Mouse (Mus musculus) brain, embryonic 18.5 days (tissue): ENCODE results near the gene Nrxn1.

Experiments used
- DNase-seq: peaks from one replicate; pipeline ENCODE4 v3.0.0-alpha.2; 2012; ENCODE audit warnings: low read depth, low spot score

The Nrxn1 gene

DNA sequence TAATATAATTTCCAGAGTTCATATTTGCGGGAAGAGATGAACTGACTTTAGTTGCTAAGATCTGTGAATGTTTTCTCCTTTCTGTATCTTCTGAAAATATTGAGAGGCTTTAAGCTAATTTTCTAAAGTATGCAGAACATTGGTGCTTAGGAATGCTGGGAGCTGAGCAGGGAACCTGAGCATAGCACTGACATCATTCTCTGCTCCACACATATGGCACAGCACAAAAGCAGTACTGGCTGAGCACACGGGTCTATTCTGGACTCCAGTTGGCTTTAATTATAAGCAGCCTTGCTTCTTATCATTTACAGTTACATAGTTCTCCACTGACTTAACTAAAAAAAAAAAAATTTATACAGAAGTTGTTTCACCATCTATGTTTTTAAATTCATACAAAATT, 641.5 kb downstream of the Nrxn1 start:
- DNase-seq, result no peak

DNA sequence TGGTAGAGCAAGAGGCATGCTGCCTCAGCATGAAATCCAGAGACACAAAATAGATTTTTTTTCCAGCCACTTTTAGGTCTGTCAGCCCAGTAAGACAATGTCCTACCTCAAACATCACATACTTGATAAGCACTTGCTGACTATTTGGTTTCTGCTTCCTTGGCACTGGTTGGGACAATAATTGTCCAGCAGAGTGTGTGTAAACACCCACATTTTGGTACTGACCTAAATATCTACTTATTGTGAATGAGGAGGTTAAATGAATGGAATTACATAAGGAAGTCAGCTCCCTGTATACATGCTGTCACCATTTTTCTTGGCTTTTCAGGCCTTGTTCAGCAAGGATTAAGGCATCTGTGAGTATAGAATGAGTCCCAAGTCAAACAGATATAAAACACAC, 649.8 kb downstream of the Nrxn1 start:
- DNase-seq, result no peak

DNA sequence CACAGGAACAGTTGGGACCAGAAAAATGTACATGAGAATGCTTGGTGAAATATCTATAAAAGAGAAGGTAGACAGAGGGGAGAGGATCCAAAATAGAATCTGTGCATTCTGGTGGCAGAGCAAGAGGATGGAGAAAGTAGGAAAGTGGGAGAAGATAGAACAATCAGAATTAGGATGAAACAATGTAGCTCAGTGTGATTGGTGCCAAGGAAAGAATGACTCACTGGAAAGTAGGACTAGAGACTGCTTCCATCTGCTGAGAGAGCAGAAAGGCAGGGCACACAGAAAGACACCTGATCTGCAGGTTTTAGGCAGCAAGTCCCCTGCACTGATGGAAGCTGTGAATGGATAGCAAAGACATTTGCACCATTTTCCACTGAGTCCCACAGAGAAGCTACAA, 657.0 kb downstream of the Nrxn1 start:
- no peak for DNase-seq

DNA sequence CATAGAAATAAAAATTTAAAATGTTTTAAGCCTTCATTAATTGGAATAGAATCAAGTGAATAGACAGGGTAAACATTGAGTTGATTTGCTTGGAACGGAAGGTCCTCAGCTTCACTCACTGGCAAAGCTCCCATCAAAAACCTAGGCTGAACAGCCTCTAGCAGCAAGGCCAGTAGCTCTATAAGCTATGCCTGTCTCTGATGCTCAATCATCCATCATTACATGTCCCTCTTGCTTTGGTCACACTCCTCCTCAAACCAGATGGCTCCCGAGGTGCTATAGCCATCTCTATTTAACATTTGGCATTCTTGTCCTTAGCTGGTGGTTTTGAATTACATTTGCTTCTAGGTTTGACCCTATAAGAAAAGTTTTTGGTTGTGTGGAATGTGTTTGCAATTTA, 657.5 kb downstream of the Nrxn1 start:
- no peak for DNase-seq

DNA sequence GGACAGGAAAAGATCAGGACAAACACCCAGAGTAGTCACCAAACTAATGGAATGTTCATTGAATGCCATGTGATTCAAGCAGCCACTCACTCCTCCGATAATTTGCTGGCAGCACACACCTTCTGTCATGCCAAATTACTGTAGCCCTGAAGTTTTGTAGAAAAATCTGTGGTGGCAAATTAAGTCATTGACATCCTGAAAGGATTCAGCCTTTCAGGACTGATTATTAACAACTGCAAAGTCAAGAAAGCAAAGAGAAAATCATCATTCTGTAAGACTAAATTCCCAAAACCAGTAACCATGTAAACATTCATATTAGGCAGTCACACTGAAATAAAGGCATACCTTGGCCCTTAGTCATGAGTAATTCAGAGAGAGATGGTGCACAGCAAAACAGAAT, 662.7 kb downstream of the Nrxn1 start:
- DNase-seq, result no peak

DNA sequence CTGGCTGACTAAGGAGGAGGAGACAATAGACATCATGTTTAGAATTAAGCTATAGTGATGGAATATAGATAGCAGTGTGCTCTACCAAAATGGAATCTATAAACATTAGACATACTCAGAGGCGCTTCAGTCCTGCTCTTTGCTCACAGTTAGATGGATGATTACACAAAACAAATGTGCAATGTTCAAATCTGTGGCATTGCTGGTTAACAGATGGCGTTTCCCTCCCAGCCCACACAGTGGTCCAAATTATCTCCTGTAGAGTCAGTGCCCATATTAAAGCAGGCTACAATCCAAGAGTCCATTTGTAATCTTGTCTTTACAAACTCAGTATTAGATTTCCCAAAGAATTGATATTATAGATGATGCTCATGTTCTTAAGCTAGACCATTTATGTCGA, 666.9 kb downstream of the Nrxn1 start:
- DNase-seq, result no peak

DNA sequence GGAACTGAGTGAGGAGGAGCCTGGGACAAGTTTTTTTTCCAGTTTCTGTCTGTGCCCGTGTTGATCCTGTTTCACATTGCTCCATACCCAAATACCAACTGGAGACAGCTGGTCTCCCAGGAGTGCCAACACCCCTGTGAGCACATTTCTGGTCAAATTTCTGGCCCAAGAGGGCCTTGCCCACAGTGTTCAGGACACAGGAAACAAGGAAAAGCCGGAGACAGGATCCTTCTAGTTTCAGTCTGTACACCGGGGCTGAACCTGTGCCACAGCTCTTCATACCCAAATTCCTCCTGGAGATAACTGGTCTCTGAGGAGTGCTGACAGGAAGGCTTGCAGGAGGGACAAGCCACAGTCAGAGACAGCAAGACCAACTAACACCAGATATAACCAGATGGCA, 670.3 kb downstream of the Nrxn1 start:
- no peak for DNase-seq

DNA sequence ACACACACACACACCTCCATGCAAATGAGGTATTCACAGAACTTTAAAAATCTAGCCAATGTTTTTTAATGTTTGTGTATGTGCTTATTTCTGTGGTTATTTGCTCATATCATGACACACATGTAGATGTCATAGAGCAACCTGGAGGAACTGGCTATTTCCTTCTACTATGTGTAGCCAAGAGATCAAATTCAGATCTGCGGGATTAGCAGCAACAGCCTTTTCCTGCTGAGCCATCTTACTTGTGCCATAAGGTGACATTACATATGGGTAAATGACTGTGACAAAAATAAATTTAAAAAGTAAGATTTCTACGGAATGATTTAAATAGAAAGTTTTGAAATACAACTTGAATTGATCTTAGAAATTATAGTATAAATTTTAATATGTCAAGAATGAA, 672.1 kb downstream of the Nrxn1 start:
- DNase-seq, result no peak

DNA sequence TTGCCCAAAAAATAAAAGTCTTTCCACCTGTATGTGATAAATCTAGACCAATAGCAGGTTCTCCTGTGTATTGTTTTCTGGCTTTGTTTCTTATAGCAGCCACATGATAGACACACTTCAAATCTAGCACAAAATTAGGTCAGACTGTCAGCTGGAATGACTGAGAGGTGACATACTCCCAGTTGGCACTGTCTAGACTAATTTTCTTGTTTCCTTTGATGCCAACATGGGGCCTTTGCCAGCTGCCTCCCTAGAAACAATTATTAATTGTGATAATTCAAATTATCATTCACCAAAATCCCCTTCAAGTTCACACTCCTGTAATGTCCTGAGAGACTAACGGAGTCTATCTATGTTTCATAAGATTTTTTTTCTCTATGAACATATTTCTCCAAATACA, 673.3 kb downstream of the Nrxn1 start:
- DNase-seq, result no peak

DNA sequence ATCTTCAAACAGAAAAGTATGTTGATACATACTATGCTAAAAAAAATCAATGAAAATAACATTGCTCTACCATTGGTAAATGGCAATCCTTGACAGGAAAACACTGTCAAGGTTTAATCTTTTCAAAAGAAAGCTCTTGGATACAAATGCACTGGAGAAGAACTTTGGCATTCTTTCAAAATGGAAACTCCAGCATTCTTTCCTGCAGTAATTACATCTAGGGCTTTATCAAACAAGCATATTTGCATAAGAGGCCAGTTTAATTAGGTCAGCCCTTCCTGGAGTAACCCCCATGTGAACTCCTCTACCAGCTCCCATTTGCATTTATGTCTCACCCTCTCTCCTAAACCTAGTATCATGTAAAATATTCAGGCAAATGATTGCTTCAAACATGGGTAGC, 696.5 kb downstream of the Nrxn1 start:
- no peak for DNase-seq

DNA sequence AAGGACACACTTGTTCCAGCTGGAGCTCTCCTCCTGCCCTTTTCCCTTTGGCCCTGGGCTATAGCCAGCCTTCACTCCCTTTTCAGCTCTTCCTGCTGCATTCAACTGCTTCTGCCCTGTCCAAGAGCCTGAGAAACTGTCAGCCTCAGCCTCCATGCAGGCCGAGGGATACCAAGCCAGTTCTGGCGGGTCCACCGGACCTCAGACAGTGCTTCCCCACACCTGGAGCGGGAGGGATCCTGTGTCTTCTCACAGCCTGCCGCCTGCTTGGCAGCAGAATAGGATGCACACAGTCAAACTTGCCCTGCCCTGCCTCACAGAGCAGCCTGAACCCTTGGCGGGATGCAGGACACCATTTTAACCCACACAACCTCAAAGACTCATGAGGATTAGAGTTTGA, 698.3 kb downstream of the Nrxn1 start:
- DNase-seq, result no peak

DNA sequence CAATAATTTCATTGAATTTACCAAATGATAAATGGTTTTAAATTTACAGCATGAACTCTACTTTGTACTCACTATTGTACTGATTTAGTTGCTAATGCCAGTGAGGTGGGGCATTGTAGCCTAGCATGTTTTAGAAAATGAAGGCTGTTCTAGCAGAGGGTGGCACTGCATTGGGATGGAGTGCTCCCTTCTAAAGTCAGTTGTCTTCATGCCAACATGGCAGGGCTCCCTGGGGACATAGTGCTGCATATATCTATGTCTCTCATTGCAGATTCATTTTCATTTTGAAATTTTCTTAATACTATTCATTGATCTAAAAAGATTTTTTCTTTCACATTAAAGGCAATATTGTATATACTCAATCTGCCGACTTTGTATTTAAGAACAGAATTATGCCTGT, 700.1 kb downstream of the Nrxn1 start:
- no peak for DNase-seq

DNA sequence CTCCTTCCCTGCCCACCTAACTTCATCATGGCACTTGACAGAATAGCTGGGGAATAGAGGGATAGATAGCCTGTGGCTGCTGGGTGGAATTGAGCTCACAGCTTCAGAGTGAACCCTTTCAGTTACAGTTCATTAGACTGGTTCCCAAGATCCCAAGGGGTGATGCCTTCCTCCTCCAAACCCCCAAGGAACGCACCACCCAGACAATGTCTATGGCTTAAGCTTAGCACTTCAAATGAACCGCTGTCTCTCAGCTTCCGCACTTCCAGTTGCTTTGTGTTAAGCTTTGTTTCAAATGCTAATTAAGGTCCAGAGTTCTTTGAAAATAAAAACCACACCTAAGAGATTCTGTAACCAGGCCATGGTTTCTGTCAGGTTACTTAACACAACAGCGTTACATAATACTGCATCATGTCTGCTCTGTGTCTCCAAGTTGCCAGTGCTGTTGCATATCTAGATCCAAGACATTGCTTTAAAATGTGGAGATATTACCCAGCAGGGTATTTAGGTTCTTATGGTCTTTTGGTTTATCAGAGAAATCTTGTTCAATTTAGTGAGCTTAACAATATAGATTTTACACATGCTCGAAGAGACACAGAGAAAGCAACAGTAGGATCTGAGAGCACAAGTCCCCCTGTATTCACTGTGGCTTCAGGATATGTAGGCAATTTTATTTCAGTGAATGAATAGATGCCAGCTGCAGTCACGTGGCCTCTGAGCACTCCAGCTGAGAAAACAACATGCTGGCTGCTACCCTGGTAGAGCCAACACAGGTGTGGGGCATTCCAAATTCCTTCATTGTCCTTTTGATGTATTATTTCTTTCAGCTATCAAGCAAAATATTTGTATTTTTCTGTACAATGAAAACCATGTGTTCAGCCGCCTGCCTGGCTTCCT, 702.3 kb downstream of the Nrxn1 start:
- no peak for DNase-seq

DNA sequence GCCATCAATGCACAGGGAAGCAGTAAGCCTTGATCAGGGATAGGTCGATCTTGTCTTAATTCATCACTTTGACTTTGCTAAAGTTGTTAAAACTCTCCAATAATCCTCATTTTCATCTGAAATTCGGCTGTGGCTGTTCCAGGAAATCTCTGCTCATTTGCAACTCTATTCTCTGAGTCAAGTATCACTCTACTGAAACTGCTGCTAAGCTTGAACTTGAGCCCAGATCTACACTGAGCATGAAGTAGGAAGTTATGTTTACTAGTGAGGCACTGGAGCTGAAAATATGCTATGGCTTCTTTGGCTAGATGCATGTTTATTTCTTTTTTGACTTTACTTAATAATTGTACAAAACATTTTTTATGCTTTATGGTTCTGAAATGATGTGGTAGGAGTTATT, 708.0 kb downstream of the Nrxn1 start:
- DNase-seq, result no peak

DNA sequence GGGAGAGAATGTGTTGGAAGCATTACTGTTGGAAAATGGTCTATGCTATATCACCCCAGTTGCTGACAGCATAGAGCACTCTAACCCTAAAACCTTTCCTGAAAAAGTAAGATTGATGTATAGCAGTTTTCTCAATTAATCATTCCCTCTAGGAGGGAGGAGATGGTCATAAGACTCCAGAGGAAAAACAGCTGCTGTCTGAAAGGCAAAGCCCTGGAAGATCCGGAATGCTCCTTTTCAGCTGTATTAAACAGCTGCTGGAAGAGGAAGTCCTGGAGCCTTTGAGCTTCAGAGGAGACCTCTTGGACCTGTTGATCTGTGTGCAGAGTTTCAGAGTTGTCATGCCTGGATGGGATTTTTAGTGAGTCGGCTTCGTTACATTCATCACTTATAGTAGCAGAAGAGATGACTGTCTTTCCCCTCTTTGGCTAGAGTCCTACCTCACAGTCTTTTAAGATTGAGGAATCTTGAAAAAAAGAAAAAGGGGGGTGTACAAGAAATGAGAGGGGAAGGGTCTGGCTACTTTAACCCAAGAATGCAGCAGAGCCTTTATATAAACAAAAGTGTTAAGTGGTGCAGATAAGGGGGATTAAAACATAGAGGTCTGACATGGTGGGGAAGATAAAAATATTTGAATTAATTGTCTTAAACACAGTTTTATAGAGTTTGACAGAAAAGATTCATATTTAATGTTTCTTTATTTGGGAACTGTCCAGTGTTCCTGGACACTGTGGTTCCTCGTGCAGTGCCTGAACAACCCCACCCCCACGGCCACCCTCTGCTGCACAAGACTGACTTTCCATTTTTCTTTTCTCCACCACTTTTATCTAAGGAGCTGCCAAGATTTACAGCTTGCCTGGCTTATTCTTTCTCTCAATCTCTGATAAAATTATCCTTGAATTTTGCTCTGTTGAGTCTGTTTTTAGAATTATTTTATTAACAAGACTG, 710.1 kb downstream of the Nrxn1 start:
- no peak for DNase-seq

DNA sequence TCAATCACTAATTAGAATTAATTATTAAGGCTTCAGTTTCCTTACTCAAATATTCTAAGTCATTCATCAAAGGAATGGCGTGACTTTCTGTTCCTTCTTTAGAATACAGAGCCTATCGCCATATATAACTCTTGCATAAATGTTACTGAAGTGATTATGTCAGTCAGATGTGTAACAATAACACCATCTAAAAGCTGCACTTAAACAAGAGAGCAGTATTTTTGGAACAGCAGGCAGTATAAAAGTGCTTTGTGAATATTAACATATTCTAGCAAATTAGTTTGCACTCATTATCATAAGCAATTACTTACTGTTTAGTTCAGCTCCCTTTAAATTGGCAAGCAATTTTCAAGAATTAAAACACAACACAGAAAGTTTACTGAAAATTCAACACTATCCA, 716.3 kb downstream of the Nrxn1 start:
- DNase-seq, result no peak

DNA sequence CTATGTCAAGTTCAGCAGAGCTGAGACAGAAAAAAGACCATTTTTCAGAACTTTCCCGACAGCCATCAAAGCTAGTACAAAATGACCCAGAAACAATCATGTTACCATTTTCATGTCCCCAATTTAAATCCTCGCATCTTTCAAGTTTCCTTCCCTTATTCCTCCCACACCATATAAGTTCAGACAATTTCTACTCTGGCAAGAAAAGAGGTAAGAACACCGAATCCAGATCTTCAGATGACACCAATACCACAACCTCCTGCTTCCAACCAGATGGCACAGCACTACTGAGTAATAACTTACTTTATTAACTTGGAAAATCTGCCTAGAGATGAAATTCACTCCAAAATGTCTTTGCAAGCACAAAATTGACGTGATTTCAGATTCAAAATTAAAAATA, 730.7 kb downstream of the Nrxn1 start:
- no peak for DNase-seq

DNA sequence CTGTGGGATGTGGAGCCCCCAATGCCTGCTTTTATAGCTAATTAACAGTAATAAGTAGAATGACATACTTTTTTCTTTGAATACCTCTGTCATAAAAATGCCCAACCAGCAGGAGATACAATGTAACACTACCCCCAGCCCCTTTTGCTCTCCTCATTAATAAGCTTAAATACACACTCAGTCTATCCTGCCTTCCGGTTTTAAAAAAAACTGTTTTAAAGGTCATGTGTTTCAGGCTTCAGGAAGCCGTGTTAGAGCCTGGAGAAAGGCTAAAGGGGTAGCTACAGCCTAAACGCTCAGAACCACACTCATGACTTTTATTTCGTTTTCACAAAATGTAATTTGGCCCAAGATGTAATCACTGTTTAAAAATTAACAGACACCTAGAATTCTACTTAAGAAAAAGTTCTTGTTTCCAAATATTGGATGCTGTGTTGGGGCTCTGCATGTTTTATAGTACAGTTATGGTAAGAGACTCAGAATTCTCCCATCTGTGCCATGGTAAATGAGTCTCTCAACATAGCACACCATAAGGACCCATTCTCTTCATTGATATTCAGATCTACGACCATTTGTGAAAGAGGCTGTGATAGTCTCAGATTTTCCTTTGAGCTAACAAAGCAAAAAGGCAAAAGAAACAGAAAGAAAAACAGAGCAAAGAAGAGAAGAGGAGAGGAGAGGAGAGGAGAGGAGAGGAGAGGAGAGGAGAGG, 743.3 kb downstream of the Nrxn1 start:
- DNase-seq, result peak; percentile 37

DNA sequence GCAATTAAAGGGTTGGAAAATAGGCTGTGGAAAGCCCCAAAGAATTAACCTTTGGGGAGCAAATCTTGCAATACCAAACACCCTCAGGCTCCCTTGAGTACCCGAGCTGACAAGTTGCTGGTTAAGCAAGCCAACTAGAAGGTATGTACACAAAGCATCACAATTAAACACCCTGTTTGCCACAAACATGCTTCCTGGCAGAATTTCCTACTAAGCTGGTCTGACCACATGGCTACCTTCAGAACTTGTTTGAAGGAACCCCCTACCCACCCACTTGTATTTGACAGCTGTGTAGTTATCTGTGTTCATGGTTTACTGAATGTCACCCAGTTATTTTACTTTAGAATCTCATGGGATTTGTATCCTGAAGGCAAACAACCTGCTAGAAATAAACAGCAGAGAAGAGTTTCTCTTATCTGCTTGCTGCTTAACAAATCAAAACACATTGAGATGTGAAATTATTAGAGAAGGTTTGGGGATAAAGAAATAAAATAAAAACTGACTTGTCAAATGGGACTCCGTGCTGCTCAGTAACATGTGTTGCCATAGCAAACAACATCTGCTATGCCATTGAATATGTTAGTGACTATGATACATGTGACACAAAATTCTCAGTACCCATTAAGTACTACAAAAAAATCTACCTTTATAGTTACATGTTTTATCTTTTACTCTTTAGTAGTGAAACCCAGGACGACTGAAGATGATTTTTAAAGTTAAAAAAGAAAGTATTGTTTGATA, 746.0 kb downstream of the Nrxn1 start:
- no peak for DNase-seq

DNA sequence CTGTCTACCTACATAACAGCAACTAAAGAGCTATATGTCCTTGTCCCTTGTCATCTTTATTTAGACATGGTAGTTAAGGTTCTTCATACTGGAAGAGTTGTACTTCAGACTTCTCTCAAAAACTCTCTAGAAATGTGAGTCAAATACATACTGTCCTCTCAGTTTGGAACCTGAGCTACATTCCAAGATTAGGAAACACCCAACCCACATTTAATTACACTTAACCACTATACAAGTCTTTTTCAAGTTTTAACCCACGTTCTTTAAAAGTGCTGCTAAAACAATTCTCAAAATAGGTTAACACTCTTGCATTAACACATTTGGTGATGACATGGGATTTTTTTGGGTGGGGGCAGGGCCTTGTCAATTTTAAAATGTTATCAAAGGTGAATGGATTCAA, 759.4 kb downstream of the Nrxn1 start:
- no peak for DNase-seq

DNA sequence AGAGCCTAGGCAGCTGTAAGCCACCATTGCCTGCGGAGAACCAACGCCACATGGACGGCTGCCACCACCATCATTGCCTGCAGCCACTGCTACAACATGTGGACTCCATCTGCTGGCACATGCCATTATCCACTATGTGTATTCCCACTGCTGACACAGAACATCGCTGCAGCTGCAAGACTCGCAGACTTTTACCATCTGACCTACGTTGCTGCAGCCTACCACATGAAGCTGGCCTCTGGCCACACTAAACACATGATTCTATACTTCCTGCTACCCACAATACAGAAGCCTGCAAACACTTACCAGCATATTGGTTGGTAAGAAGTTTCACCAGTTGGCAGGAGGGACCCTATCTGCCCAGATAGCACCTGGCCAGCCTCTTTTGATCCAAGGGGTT, 769.2 kb downstream of the Nrxn1 start:
- no peak for DNase-seq
